Mouse (Mus musculus): Measurements from ENCODE around the gene Slc4a11.
A peak's percentile ranks its signal among the peaks of the same experiment; 100 is the strongest.

Gene Slc4a11

GRCm38 (mm10) chr2:130697153-130697810, at the start of gene Slc4a11:
Gene Slc4a11 (minus strand): TSS chr2:130697519.
- peak; percentile 5 for DNase-seq (ENCODE audit: low read depth, low spot score)

- no peak for DNase-seq (ENCODE audit: low read depth, low spot score)
These were observed 46.3 kb upstream of the Slc4a11 start for GRCm38 (mm10) chr2:130743576-130743975.

DNA sequence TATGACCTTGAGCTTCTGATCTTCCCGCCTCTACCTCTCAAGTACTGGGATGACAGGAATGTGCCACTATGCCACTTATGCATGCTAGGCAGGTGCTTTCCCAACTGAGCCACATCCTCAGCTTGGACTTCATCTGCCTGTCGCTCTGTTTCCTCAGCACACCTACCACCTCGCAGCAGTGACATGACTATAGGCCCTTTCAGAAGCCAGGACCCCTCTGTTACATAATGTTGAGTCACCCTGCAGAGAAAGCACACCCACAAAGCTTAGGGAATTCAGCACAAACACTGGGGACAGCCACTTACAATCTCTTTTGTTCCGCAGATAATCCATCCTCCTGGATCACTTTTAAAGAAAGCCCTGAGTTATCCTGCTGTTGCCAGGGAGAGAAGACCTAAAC, 42.8 kb upstream of the Slc4a11 start:
- DNase-seq (ENCODE audit: low read depth, low spot score), result no peak

GRCm38 (mm10) chr2:130738019-130738418, 40.7 kb upstream of the Slc4a11 start:
- no peak for DNase-seq (ENCODE audit: low read depth, low spot score)

DNA sequence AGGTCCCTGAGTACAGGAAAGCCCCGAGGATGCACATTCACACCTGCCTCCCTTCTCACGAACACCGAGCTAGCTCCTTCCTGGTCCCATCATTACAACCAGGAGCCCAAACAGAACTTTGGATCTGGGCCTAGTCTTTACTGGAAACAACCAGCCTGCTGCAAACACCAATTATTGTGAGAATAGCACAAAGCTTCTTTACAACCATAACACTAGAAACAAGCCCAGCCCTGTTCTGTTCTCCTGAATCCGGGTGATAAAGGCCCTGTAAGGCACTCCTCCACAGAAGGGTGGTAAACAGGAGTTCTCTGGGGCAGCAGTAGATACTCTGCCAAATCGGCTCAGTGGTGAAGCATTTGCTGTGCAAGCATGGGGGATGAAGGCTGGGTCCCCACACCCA, 38.0 kb upstream of the Slc4a11 start:
- DNase-seq (ENCODE audit: low read depth, low spot score), result no peak

DNA sequence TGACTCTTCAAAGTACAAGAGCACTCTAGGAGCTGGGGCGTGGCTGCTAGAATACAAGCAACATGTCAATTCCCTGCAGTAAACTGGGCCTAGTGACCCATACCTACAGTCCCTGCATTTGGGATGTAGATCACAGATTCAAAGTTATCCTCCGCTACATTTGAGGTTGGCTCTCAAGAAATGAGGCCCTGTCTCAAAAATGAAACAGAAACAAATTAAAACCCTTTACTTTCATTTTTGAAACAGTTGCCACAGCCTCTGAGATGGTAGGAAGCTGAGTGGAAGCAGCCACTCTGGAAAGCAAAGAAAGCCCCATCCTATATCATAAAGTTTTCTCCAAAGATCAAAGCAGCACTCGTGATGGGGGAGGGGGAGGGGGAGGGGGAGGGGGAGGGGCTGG, 36.1 kb upstream of the Slc4a11 start:
- no peak for DNase-seq (ENCODE audit: low read depth, low spot score)

GRCm38 (mm10) chr2:130731855-130732254, 34.5 kb upstream of the Slc4a11 start:
- no peak for DNase-seq (ENCODE audit: low read depth, low spot score)

DNA sequence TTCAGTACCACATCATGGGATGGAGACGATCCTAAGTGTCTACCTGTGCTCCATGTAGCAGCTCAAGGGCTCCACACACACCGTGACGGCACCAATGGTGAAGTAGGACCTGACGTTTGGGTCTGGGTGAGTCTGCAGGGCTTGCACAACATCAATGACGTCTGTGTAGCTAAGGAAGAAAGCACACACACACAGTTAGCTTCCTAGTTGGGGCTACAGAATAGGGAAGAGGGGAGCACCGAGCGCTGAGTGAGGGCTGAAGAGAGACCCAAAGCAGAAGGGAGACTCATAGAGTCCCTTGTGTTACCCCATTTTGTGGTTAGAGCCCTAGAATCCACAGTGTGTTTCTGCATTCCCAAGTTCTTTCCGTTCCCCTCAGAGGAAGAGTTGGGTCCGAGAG, 33.4 kb upstream of the Slc4a11 start:
- DNase-seq (ENCODE audit: low read depth, low spot score), result no peak

GRCm38 (mm10) chr2:130728906-130729585, 31.7 kb upstream of the Slc4a11 start:
- no peak for DNase-seq (ENCODE audit: low read depth, low spot score)

GRCm38 (mm10) chr2:130727752-130728151, 30.4 kb upstream of the Slc4a11 start:
- no peak for DNase-seq (ENCODE audit: low read depth, low spot score)

DNA sequence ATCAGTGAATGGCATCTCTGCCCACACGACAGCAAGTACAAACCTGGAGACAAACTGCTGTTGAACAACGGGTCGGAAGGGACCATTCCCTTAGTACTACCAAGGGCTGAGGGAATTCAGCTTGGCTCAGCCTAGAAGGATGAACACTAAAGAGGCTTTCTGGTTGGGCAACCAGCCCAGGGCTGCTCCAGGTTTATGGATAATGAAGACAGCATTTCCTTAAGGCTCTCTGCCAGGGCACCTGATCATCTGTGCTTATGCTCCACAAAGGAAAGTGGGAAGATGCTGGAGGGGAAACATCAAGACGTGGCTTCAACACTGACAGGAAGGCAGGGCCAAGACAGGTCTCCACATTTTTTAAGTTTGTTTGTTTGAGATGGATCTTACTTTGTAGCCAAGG, 27.1 kb upstream of the Slc4a11 start:
- DNase-seq (ENCODE audit: low read depth, low spot score), result no peak

DNA sequence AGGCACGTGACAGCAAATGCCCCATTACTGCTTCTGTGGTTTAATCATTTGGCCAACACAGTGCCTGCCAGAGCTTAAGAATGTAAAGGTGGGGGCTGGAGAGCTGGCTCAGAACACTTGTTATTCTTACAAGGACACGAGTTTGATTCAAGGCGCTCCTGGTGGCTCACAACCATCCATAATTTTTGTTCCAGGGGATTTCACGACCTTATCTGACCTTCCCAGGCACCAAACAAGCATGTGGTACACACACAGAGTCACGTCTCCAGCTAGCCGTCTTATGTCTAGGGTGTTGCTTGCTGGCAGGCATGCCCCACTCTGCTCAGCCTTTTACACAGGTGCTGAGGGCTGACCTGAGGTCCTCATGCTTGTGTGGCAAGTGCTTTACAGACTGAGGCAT, 20.6 kb upstream of the Slc4a11 start:
- no peak for DNase-seq (ENCODE audit: low read depth, low spot score)

- DNase-seq (ENCODE audit: low read depth, low spot score), result no peak
These were observed 9.7 kb upstream of the Slc4a11 start for GRCm38 (mm10) chr2:130707057-130707456.

DNA sequence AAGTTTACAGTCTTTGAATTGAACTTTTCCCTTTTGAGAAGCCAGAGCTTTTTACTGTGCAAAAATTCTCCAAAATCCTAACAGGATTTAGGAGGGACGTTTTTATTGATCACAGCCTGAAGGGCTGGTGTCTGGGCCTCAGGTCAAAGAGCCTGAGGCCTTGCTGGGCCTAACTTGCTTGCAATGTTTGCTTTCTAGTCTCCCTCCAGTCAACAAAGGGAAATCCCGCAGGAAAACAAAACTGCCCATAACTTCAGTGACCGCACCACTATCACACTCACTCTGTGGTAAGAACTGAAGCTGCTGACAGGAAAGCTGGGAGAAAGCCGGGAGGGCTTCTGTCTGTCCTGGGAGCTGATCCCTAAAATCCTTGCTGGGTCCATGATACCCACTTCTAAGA, 9.3 kb upstream of the Slc4a11 start:
- DNase-seq (ENCODE audit: low read depth, low spot score), result no peak

GRCm38 (mm10) chr2:130705178-130705577, 7.9 kb upstream of the Slc4a11 start:
- no peak for DNase-seq (ENCODE audit: low read depth, low spot score)

DNA sequence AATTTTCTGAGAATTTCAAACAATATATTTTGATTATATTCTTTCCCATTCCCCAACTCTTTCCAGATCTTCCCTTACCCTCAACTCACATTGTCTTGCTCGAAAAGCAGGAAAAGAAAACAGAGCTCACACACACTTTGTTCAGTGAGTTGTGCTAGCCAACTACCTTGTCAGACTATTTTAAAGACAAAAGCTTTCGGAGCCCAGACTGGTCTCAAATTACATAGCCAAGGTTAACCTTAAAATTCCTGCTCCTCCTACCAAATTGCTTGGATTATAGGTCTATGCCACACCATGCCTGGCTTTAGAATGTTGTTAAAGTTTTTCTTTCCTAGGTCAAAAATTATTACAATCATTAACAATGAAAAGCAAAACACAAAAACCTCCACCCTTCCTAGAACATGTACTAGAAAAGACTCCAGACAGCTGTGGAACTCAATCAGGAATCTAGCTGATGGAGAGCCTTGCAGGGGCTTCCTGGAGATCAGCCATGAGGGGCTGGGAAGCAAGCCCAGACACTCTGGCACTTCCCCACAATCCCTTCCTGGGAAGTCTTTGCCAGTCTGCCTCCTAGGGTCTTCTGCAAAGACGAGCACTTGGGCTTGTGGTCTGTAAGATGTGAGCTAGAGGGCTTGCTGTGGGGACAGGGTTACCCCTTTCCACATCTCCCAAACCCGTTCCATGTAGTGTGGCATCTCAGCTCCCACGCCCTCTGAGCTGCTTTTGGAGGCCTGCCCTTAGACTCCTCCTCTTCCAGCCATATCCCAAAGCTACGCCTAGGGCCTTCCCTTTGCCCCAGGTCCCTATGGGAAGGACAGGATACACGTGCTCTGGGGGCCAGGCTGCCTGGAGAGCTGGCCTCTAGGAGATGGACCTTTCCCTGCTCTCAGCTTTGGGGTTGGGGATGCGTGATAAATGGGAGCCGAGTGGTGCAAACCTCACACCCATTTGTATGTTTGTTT, 7.0 kb upstream of the Slc4a11 start:
- no peak for DNase-seq (ENCODE audit: low read depth, low spot score)

DNA sequence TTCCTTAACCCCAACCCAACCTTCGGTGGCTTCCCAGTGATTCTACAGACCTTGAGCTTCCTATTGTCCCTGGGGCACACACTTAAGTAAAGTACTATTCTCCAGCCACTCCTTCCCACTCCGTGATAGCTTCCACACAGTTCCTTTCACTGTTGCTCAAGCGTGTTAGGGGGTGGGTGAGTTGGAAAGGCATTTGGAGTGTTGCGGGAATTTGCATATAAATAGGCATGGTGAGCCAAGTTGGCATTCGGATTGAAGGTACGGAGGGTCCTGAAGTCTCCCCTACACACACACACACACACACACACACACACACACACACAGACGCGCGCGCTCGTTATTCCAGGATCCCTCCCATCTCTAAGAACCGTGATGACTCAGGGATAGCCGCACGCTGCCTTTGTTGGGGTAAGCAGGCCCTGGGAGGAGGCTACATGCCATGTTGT, 525 bp upstream of the Slc4a11 start:
- peak; percentile 4 for DNase-seq (ENCODE audit: low read depth, low spot score)

DNA sequence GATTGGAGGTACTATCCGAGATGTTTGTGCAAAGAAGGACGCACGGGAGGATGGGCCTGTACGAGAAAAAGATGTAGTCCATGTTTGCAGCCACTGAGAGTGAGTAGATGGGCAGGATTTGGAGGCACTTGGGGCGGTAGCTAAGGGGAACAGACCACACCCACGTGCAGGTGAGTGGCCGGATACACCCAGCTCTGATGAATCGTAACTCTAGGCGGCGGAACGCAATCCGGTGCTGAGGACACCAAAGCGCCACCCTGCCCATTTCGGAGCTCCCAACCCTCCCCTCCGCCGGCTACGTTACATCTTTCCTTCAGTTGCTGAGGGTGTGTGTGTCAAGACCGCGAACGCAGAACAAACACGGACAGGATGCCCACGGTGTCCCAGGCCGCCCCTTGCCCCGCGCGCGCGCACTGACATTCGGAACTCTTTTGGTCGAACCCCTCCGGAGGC, 593 bp downstream of the Slc4a11 start:
- no peak for DNase-seq (ENCODE audit: low read depth, low spot score)

DNA sequence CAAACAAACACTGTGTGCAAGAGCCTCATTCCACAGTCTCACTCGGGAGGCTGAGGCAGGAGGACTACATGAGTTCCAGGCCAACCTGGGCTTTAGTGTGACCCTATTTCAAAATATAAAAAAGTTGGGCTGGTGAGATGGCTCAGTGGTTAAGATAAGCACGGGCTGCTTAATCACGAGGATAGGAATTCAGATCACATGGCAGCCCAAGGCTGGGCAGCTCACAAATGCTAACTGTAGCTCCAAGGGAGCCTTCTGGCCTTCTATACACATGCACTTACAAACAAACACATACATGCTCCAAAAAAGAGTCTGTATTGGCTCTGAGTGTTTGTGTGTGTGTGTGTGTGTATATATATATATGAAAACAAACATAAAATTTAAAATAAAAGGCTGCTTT, 3.8 kb downstream of the Slc4a11 start:
- no peak for DNase-seq (ENCODE audit: low read depth, low spot score)

DNA sequence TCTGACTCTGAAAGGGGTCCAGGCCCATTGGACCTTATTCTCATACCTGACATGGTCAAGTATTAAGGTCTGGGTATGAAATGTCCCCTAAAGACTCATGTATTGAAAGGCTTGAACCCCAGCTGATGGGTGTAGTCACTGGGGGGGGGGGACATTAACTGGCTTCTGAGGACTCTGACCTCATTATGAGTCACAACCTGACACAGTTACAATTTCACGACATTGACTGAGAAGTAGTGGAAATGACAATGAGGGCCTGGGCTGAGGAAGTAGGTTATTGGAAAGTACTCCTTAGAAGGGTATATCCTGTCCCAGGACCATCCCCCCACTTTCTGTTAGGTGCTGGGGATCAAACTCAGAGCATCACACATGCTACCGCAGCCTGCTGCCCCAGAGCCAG, 8.3 kb downstream of the Slc4a11 start:
- no peak for DNase-seq (ENCODE audit: low read depth, low spot score)

- no peak for DNase-seq (ENCODE audit: low read depth, low spot score)
These were observed 11.9 kb downstream of the Slc4a11 start for GRCm38 (mm10) chr2:130685426-130685825.

DNA sequence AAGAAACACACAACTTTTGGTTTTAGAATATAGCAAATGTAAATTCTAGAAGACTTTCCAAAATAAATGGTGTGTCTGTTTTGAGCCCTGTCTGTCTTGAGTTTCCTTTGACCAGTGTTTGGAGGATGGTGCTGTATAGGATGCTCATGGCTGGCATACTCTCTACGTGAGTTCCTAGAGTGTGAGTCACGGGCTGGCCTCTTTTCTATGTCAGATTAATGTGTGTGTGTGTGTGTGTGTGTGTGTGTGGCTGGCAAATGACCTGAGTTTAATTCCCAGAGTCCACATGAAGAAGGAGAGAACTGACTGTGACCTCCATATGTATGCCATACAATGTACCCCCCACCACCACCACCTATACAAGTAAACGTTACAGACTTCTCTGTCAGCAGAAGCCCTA, 15.8 kb downstream of the Slc4a11 start:
- no peak for DNase-seq (ENCODE audit: low read depth, low spot score)
